Mouse (Mus musculus) liver, embryonic 14.5 days (tissue): ENCODE results near the gene Atf3. TPM values are rescaled to one million over a fixed set of nuclear protein-coding genes. Genes with fewer than 3 reads are reported as not detected.

Experiments
- ATAC-seq: fragments of 200-750 bp; cut with Nextera tagmentation; 2 replicates; pipeline ENCODE4 v1.8.0; 2017; ENCODE audit warnings: moderate number of reproducible peaks, mild to moderate bottlenecking, moderate library complexity; ENCODE audit not compliant: insufficient read depth
- DNase-seq, 3 experiments: peaks; one replicate each; pipeline ENCODE4 v3.0.0-alpha.2; 2012 to 2013; ENCODE audit warnings: low read depth in 3 of 3, low spot score in 3 of 3
- H3K27ac ChIP-seq: fragments of 300-500 bp; sonication (generic); 2 replicates; pipeline ENCODE4 v1.5.1; 2014; ENCODE audit warnings: moderate library complexity, mild to moderate bottlenecking, control low read depth, inconsistent platforms
- H3K27me3 ChIP-seq: fragments of 300-500 bp; sonication (generic); 2 replicates; pipeline ENCODE4 v1.6.1; 2014; ENCODE audit warnings: mild to moderate bottlenecking, low read length, moderate library complexity; ENCODE audit not compliant: control insufficient read depth, insufficient read depth
- H3K36me3 ChIP-seq: fragments of 300-500 bp; sonication (generic); replicated peaks from 2 replicates; pipeline ENCODE4 v1.6.1; 2014; ENCODE audit warnings: low read depth; ENCODE audit not compliant: control insufficient read depth, insufficient read depth
- H3K4me1 ChIP-seq, 2 experiments: fragments of 200-500 bp in 1 of 2; fragments of 300-500 bp in 1 of 2; sonication (generic) in 1 of 2; replicated peaks; 2 replicates each; pipeline ENCODE4 v1.6.1; 2012 to 2014; ENCODE audit warnings: antibody characterized with exemption in 1 of 2, inconsistent platforms in 1 of 2, low read length in 1 of 2; ENCODE audit not compliant: control insufficient read depth in 2 of 2, insufficient read depth in 2 of 2
- H3K4me2 ChIP-seq: fragments of 300-500 bp; sonication (generic); 2 replicates; pipeline ENCODE4 v1.6.1; 2014; ENCODE audit warnings: low read depth, mild to moderate bottlenecking, control low read depth, moderate library complexity
- H3K4me3 ChIP-seq, 2 experiments: fragments of 200-500 bp in 1 of 2; fragments of 300-500 bp in 1 of 2; sonication (generic) in 1 of 2; 2 replicates each; pipeline ENCODE4 v1.5.1; 2012 to 2014; ENCODE audit warnings: low read depth in 2 of 2, low read length in 2 of 2, mild to moderate bottlenecking in 2 of 2, control low read depth in 1 of 2, inconsistent platforms in 1 of 2, moderate library complexity in 1 of 2; ENCODE audit not compliant: insufficient read depth in 1 of 2
- H3K9ac ChIP-seq: fragments of 300-500 bp; sonication (generic); replicated peaks from 2 replicates; pipeline ENCODE4 v1.6.1; 2014; ENCODE audit warnings: mild to moderate bottlenecking, control low read depth, moderate library complexity
- H3K9me3 ChIP-seq: fragments of 300-500 bp; sonication (generic); 2 replicates; pipeline ENCODE4 v1.6.1; 2016; ENCODE audit warnings: low read length, mixed read lengths; ENCODE audit not compliant: control insufficient read depth
- CTCF ChIP-seq: IDR thresholded peaks from 2 replicates; pipeline ENCODE4 v1.5.1; 2016; ENCODE audit warnings: antibody characterized with exemption, low read depth, control low read depth
- EP300 ChIP-seq: IDR thresholded peaks from 2 replicates; pipeline ENCODE4 v1.6.1; 2016; ENCODE audit warnings: antibody characterized with exemption, low read depth
- WGBS: fragments of 180-500 bp; shearing (Covaris S2); extraction: QIAGEN DNeasy Blood & Tissue Kit; methylation state at CpG from one replicate; pipeline ENCODE4 v1.1.7; 2014; ENCODE audit not compliant: insufficient replicate concordance; 5-methylcytosine and 5-hydroxymethylcytosine counted together
- polyA plus RNA-seq, 2 experiments: library from polyadenylated mRNA; depleted of rRNA in 1 of 2; stranded (reverse) in 1 of 2; unstranded in 1 of 2; fragments of >200 nt; fragmentation: Nextera tagmentation in 1 of 2; extraction: Ambion mirVana in 1 of 2; gene quantifications; 2 replicates each; pipeline versions ENCODE4 v1.2.1 to v1.2.3; 2012 to 2014

Gene Atf3
- polyA plus RNA-seq, 2 experiments, result 0.76 to 1.3 TPM

- ATAC-seq, result no peak
- H3K4me3 ChIP-seq, result no peak overlapping the region
Observed at GRCm38 (mm10) chr1:191219748-191220147, 1.9 kb upstream of the Atf3 start.

GRCm38 (mm10) chr1:191218583-191218982, 744 bp upstream of the Atf3 start:
- H3K36me3 ChIP-seq, result no peaks in the 10 kb centered on the region
- ATAC-seq (no peak), DNase-seq (no peak)
- H3K4me3 ChIP-seq, result no peak overlapping the region
- no peak overlapping the region for H3K27ac ChIP-seq
- TF ChIP-seq CTCF, result no peak
- TF ChIP-seq EP300, result no peak
- no peak overlapping the region for H3K4me2 ChIP-seq
- no peak overlapping the region for H3K9ac ChIP-seq
- 56% methylated on average over 5 of the region's 5 CpGs for WGBS
- peaks cover 22% of the 10 kb centered on the region for H3K27me3 ChIP-seq
- H3K9me3 ChIP-seq, result no peaks in the 10 kb centered on the region
- H3K4me1 ChIP-seq, result no peaks in the 10 kb centered on the region

More at GRCm38 (mm10) chr1:191219748-191220147, 1.9 kb upstream of the Atf3 start:
- DNase-seq, result no peak
- no peak overlapping the region for H3K4me2 ChIP-seq
- peaks cover 0 to 3% of the 10 kb centered on the region in 2 experiments; a peak in 3 of 4 replicates for H3K4me1 ChIP-seq
- peaks cover 22% of the 10 kb centered on the region for H3K27me3 ChIP-seq
- H3K36me3 ChIP-seq, result no peaks in the 10 kb centered on the region
- H3K9me3 ChIP-seq, result no peaks in the 10 kb centered on the region
- no peak for TF ChIP-seq EP300
- TF ChIP-seq CTCF, result no peak
- H3K27ac ChIP-seq, result no peak overlapping the region
- 55% methylated on average over 1 of the region's 1 CpGs for WGBS
- H3K9ac ChIP-seq, result no peak overlapping the region

- no peak for DNase-seq
- no peaks in the 10 kb centered on the region for H3K9me3 ChIP-seq
- WGBS, result 29% methylated on average over 19 of the region's 19 CpGs
- H3K4me1 ChIP-seq, result no peaks in the 10 kb centered on the region
- TF ChIP-seq CTCF (no peak), EP300 (no peak)
- peaks cover 22% of the 10 kb centered on the region for H3K27me3 ChIP-seq
- no peak overlapping the region for H3K9ac ChIP-seq
- H3K4me2 ChIP-seq, result no peak overlapping the region
- ATAC-seq, result no peak
- H3K27ac ChIP-seq, result no peak overlapping the region
- H3K36me3 ChIP-seq, result no peaks in the 10 kb centered on the region
- H3K4me3 ChIP-seq, result no peak overlapping the region
Observed at GRCm38 (mm10) chr1:191215776-191216661, 1.8 kb downstream of the Atf3 start.

GRCm38 (mm10) chr1:191211096-191211495, 6.7 kb downstream of the Atf3 start:
- peaks cover 13% of the 10 kb centered on the region for H3K27me3 ChIP-seq
- TF ChIP-seq EP300, result no peak
- no peak for TF ChIP-seq CTCF
- no peak overlapping the region for H3K4me2 ChIP-seq
- DNase-seq (no peak), ATAC-seq (no peak)
- H3K9me3 ChIP-seq, result no peaks in the 10 kb centered on the region
- no peak overlapping the region for H3K27ac ChIP-seq
- no peaks in the 10 kb centered on the region for H3K36me3 ChIP-seq
- H3K4me1 ChIP-seq, result no peaks in the 10 kb centered on the region
- H3K9ac ChIP-seq, result no peak overlapping the region
- H3K4me3 ChIP-seq, result no peak overlapping the region
- WGBS, result 32% methylated on average over 2 of the region's 2 CpGs

- no peak for ATAC-seq
- Histone ChIP-seq H3K36me3 (no peaks in the 10 kb centered on the region), H3K9ac (no peak overlapping the region), H3K4me2 (no peak overlapping the region), H3K27me3 (peaks cover 3% of the 10 kb centered on the region), H3K4me1 (no peaks in the 10 kb centered on the region), H3K27ac (no peak overlapping the region), H3K9me3 (no peaks in the 10 kb centered on the region), H3K4me3 (no peak overlapping the region)
- DNase-seq, result no peak
- TF ChIP-seq EP300, result no peak
- TF ChIP-seq CTCF, result peak; percentile 26; the same call in 1 of the 2 replicates
- 47% methylated on average over 5 of the region's 5 CpGs for WGBS
Observed at GRCm38 (mm10) chr1:191205791-191206190, 12.0 kb downstream of the Atf3 start.
